Comparison of ENCODE assay signal across 11 mouse cellular contexts in genomic region chr6:134802641-134803043, GRCm38 (mm10). TPM values are rescaled to one million over a fixed set of nuclear protein-coding genes. Genes with fewer than 3 reads are reported as not detected.
A peak's percentile ranks its signal among the peaks of the same experiment; 100 is the strongest.
DNase-seq lines count a peak whose midpoint lies in the region; ATAC-seq and TF ChIP-seq lines count a peak whose summit lies in the region.
"Had no signal": no experiment of that assay in that cellular context is flagged by ENCODE, and none has a peak within 500 bp of the region (broad histone marks: within the 10 kb centered on the region; RNA-seq: fewer than 3 reads in every experiment).

No protein-coding gene starts in this region.

- no peaks in the 10 kb centered on the region for H3K36me3 ChIP-seq in heart, embryonic 10.5 days
- no peaks in the 10 kb centered on the region for H3K36me3 ChIP-seq in embryonic facial prominence, embryonic 13.5 days
- H3K36me3 ChIP-seq in kidney, postnatal 0 days (ENCODE audit: insufficient read depth, low read length), result no peaks in the 10 kb centered on the region
- H3K36me3 ChIP-seq: hindbrain, embryonic 12.5 days; midbrain, embryonic 12.5 days had no signal

- no peaks in the 10 kb centered on the region for H3K27me3 ChIP-seq in heart, embryonic 10.5 days (ENCODE audit: insufficient read depth, poor library complexity, severe bottlenecking)
- no peaks in the 10 kb centered on the region for H3K27me3 ChIP-seq in embryonic facial prominence, embryonic 13.5 days
- H3K27me3 ChIP-seq in kidney, postnatal 0 days (ENCODE audit: insufficient read depth, low read length), result no peaks in the 10 kb centered on the region
- H3K27me3 ChIP-seq: hindbrain, embryonic 12.5 days; midbrain, embryonic 12.5 days had no signal

- ATAC-seq in embryonic facial prominence, embryonic 13.5 days (ENCODE audit: insufficient number of reproducible peaks, insufficient read depth, low FRiP score, low TSS enrichment, low read depth), result no peak
- peak; percentile 83 for ATAC-seq in kidney, postnatal 0 days (replicated peaks; ENCODE audit: low FRiP score, low read depth)
- ATAC-seq in megakaryocyte progenitor cell, adult 5-6 weeks (replicated peaks; ENCODE audit: poor library complexity), result peak; percentile 58

- 76% methylated on average over 9 of the region's 9 CpGs for WGBS in heart, embryonic 10.5 days
- WGBS in embryonic facial prominence, embryonic 13.5 days, result 64% methylated on average over 9 of the region's 9 CpGs
- WGBS in kidney, postnatal 0 days, result 57% methylated on average over 9 of the region's 9 CpGs

- H3K27ac ChIP-seq in heart, embryonic 10.5 days, result no peak overlapping the region
- peak overlapping the region; percentile 39; the same call in 1 of the 2 replicates for H3K27ac ChIP-seq in embryonic facial prominence, embryonic 13.5 days
- peak overlapping the region; percentile 72 for H3K27ac ChIP-seq in kidney, postnatal 0 days
- H3K27ac ChIP-seq: hindbrain, embryonic 12.5 days; midbrain, embryonic 12.5 days had no signal

- H3K4me3 ChIP-seq in heart, embryonic 10.5 days, result no peak overlapping the region
- no peak overlapping the region for H3K4me3 ChIP-seq in embryonic facial prominence, embryonic 13.5 days
- H3K4me3 ChIP-seq in kidney, postnatal 0 days (replicated peaks; ENCODE audit: low read depth, low read length), result no peak overlapping the region
- H3K4me3 ChIP-seq: hindbrain, embryonic 12.5 days; midbrain, embryonic 12.5 days had no signal

- no peak overlapping the region for H3K4me2 ChIP-seq in embryonic facial prominence, embryonic 13.5 days
- H3K4me2 ChIP-seq in kidney, postnatal 0 days (ENCODE audit: low read length), result no peak overlapping the region
- H3K4me2 ChIP-seq: hindbrain, embryonic 12.5 days; midbrain, embryonic 12.5 days had no signal

- no peaks in the 10 kb centered on the region for H3K9me3 ChIP-seq in heart, embryonic 10.5 days
- H3K9me3 ChIP-seq in embryonic facial prominence, embryonic 13.5 days, result no peaks in the 10 kb centered on the region
- H3K9me3 ChIP-seq in kidney, postnatal 0 days (replicated peaks; ENCODE audit: low read length), result no peaks in the 10 kb centered on the region
- H3K9me3 ChIP-seq: hindbrain, embryonic 12.5 days; midbrain, embryonic 12.5 days had no signal

- H3K4me1 ChIP-seq in heart, embryonic 10.5 days, result peaks cover 3% of the 10 kb centered on the region; the same call in 1 of the 2 replicates
- H3K4me1 ChIP-seq in embryonic facial prominence, embryonic 13.5 days, result 0 out of 2 replicates have a peak, but pooled peaks cover 3% of the 10 kb centered on the region
- 0 out of 2 replicates have a peak, but pooled peaks cover 7% of the 10 kb centered on the region for H3K4me1 ChIP-seq in kidney, postnatal 0 days (replicated peaks; ENCODE audit: insufficient read depth, low read length)
- H3K4me1 ChIP-seq: hindbrain, embryonic 12.5 days; midbrain, embryonic 12.5 days had no signal

- no peak for TF ChIP-seq CTCF in kidney, postnatal 0 days (IDR thresholded peaks at IDR 0.05; ENCODE audit: low read depth)

- DNase-seq in heart, adult 11 months, result peak; percentile 82
- no peak for DNase-seq in heart, embryonic 10.5 days (ENCODE audit: low spot score)
- peak; percentile 35 for DNase-seq in kidney, postnatal 0 days (ENCODE audit: low spot score)
- no peak for DNase-seq in frontal cortex, postnatal 10 days (ENCODE audit: low spot score in 2 of 2)
- no peak for DNase-seq in layer of hippocampus, postnatal 14 days (ENCODE audit: low spot score in 2 of 2)
- no peak for DNase-seq in retina, postnatal 1 day
- DNase-seq: cerebellum, adult 11-12 months had no signal

- H3K9ac ChIP-seq in embryonic facial prominence, embryonic 13.5 days, result no peak overlapping the region
- H3K9ac ChIP-seq in kidney, postnatal 0 days (ENCODE audit: low read depth, low read length), result no peak overlapping the region
- H3K9ac ChIP-seq: hindbrain, embryonic 12.5 days; midbrain, embryonic 12.5 days had no signal

RNA-seq across cellular contexts. Expression of gene Dusp16, which starts 10.2 kb away (rescaled TPM):
- 13.2 and 16.7 TPM in 2 replicates for polyA plus RNA-seq in heart, embryonic 10.5 days (2016; fragmentation: Nextera tagmentation; extraction: Ambion mirVana)
- polyA plus RNA-seq in embryonic facial prominence, embryonic 13.5 days (2015; fragmentation: Nextera tagmentation; extraction: Ambion mirVana), result 14.3 and 18.0 TPM in 2 replicates
- 10.1 and 10.3 TPM in 2 replicates for polyA plus RNA-seq in kidney, postnatal 0 days (2015; fragmentation: Nextera tagmentation; extraction: Ambion mirVana)
- total RNA-seq in megakaryocyte progenitor cell, adult 5-6 weeks (2015), result 0.95 and 2.6 TPM in 2 replicates
- 0.33 and 2.5 TPM in 2 replicates for total RNA-seq in megakaryocyte progenitor cell, adult 5-6 weeks (2017)
- total RNA-seq in layer of hippocampus, postnatal 14 days (2021), result 1 to 10 TPM; 8.6 to 9.5 TPM

RNA-seq across cellular contexts. Expression of gene Crebl2, which starts 27.3 kb away (rescaled TPM):
- 1.00 and 1.0 TPM in 2 replicates for polyA plus RNA-seq in heart, embryonic 10.5 days (2016; fragmentation: Nextera tagmentation; extraction: Ambion mirVana)
- polyA plus RNA-seq in embryonic facial prominence, embryonic 13.5 days (2015; fragmentation: Nextera tagmentation; extraction: Ambion mirVana), result 3.2 and 3.9 TPM in 2 replicates
- polyA plus RNA-seq in kidney, postnatal 0 days (2015; fragmentation: Nextera tagmentation; extraction: Ambion mirVana), result 5.2 and 5.6 TPM in 2 replicates
- 2.0 and 4.5 TPM in 2 replicates for total RNA-seq in megakaryocyte progenitor cell, adult 5-6 weeks (2015)
- total RNA-seq in megakaryocyte progenitor cell, adult 5-6 weeks (2017), result 2.5 and 4.1 TPM in 2 replicates
- 10 to 100 TPM; 19.4 to 19.5 TPM for total RNA-seq in layer of hippocampus, postnatal 14 days (2021)

Comparison
In these comparisons a context has a peak if more than half of its experiments do, and no peak if none do; other contexts are left out.
1. DNase-seq: peak in heart, adult 11 months (single experiment) and kidney, postnatal 0 days (single experiment); none in heart, embryonic 10.5 days (single experiment), frontal cortex, postnatal 10 days (0 of 2), layer of hippocampus, postnatal 14 days (0 of 2) and retina, postnatal 1 day (single experiment).